Mouse (Mus musculus): ENCODE measurements around the gene Patl2. TPM values are rescaled to one million over a fixed set of nuclear protein-coding genes. Genes with fewer than 3 reads are reported as not detected.
"Not testable (repeated sequence)": the region's sequence is repeated elsewhere in the genome, so short reads cannot be mapped to it uniquely, and the experiment has no call there.

Gene Patl2
- under 1 TPM in 2 of 3 experiments, not detected in 1; 0.22 to 0.40 TPM for polyA plus RNA-seq (2017; shearing (Covaris generic))

GRCm38 (mm10) chr2:122186106-122186505 lies at the start of gene Patl2, which contains the start of gene Terb2:
Patl2 (minus strand) TSS chr2:122186189.
Terb2 (plus strand) TSS chr2:122186272.
- no peak for ATAC-seq

DNA sequence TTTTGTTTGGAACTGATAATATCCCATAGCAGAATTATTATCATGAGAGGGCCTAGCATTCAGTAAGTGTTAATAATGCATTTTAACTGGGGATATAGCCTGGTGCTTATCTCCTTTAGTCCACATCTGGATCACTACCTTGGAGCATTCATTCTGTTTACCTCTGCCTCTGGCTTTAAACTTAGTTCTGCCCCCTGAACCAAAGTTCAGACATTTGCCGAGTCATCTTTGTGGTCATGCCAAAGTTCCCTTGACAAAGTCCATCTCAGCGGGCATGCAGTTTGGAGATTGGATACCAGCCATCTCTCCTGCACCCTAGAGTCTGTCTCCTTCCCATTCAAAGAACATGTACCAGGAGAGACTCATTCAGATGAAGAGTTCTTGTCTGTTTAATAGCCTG lies 49.4 kb upstream of the Patl2 start:
- ATAC-seq: no peak

GRCm38 (mm10) chr2:122234611-122235288 lies 48.8 kb upstream of the Patl2 start, which contains the start of gene Sord:
Sord (plus strand) TSS chr2:122234749.
- ATAC-seq: peak; percentile 81

DNA sequence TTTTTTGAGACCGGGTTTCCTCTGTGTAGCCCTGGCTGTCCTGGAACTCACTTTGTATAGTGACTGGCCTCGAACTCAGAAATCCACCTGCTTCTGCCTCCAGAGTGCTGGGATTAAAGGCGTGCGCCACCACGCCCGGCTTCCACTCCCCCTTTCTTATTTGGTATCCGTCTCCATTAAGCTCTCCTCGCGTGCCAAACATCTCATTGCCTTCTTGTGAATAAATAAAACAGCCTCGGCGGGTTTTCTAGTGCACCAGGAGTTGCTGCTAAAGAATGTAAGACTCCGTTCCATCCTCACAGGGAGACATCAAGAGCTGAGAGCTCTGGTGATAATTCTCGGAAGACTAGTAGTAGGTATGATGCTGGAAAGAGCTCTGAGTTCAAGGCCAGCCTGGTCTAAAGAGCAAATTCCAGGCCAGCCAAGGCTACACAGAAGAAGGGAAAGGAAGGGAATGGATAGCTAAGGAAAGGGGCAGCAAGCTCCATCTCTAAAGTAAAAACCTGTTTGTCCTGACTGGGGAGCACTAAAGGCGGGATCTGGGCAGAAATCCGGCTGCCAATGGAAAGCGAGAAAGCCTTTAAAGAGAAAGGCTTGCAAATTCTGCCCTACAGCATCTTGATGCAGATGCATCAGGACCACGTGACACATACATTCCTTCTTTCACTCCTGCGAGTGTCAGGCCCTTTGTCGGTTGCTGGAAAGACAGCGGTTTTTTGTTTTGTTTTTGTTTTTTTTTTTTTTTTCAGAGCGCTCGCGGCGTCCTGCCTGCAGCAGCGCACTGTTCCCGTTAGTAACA lies 48.0 kb upstream of the Patl2 start:
- ATAC-seq: peak; percentile 50

DNA sequence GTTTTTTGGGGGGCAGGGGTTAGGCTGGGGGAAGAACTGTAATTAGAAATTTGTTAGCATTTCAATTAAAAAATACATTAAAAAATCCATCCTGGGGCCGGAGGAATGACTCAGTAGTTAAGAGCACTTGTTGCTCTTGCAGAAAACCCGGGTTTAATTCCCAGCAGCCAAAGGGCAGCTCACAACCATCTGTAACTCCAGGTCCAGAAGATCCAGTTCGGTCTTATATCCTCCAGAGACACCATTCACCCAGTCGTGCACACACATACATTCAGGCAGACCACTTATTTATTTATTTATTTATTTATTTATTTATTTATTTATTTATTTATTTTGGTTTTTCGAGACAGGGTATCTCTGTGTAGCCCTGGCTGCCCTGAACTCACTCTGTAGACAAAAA lies 47.4 kb upstream of the Patl2 start:
- ATAC-seq: no peak

GRCm38 (mm10) chr2:122231616-122232015 lies 45.6 kb upstream of the Patl2 start:
- ATAC-seq: no peak

- ATAC-seq: no peak
These were observed 44.4 kb upstream of the Patl2 start for GRCm38 (mm10) chr2:122230395-122230794.

DNA sequence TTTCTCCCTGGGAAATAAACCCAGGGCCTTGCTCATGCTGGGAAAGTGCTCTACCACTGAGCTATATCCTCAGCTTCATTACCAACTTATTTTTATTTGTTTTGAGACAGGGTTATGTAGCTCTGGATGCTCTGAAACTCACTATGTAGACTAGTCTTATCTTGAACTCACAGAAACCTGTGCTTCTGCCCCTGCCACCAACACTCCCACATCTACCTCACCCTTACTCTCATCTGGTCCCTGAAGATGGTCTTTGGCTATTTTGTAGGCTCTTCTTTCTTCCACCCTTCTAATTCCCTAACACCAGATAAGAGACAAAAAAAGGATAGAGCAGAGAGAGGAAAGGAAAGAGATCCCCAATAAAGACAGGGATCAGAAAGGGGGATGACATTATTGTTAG lies 37.7 kb upstream of the Patl2 start:
- ATAC-seq: no peak

DNA sequence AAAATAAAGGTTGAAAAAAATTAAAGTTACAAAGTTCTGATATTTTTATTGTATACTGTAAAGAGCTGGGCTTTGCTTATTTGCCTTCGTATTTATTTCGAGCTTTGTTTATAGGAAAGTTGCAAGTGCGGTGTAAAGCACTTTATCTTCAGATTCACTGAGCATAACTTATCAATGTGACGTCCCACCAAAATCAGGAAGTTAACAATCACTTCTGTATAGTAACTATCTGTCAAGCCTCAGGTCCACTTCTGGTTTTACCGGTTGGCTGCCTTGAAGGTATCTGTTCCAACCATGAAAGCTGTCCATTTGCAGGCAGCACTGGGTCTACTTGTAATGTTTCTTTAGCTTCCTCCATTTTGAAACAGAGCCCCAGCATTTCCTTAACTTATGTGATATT lies 36.3 kb upstream of the Patl2 start:
- no peak for ATAC-seq

DNA sequence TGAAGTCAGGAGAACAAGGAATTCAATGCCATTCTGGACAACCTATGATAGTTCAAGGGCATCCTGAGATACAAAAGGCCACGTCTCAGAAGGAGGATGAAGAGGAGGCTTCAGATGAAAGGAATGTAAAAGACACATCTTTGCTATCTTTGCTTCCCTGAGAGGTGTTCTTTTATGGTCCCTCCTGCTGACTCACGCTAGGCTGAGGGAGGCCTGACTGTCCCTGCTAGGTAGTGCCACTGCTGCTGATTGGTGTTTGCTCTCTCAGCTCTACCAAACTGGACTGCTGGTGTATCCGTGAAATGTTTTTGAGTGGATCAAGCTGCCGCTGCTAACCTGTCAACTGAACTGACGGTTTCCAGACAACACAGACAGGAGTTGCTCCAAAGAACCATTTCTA lies 35.8 kb upstream of the Patl2 start:
- no peak for ATAC-seq

DNA sequence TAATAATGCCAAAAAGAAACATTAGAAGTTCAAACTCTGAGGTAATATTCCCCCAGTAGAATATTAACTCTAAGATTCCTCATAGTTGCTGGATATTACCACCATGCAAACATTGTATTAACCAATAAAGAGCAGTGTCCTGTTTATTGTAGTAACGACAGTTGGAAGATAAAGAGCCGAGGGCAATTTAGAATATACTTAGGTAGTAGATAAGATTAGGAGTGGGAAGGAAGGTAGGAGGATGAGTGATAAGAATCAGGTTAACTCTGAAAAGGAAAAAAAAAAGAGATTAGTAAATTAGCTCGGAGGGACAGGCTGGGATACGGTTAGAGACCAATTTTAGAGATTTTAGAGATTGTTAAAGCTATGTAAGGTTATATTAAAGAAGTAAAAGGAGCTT lies 35.4 kb upstream of the Patl2 start:
- ATAC-seq: no peak

- ATAC-seq: no peak
These were observed 32.2 kb upstream of the Patl2 start for GRCm38 (mm10) chr2:122218234-122218633.

GRCm38 (mm10) chr2:122217075-122217474 lies 31.1 kb upstream of the Patl2 start:
- not testable (repeated sequence) for ATAC-seq

DNA sequence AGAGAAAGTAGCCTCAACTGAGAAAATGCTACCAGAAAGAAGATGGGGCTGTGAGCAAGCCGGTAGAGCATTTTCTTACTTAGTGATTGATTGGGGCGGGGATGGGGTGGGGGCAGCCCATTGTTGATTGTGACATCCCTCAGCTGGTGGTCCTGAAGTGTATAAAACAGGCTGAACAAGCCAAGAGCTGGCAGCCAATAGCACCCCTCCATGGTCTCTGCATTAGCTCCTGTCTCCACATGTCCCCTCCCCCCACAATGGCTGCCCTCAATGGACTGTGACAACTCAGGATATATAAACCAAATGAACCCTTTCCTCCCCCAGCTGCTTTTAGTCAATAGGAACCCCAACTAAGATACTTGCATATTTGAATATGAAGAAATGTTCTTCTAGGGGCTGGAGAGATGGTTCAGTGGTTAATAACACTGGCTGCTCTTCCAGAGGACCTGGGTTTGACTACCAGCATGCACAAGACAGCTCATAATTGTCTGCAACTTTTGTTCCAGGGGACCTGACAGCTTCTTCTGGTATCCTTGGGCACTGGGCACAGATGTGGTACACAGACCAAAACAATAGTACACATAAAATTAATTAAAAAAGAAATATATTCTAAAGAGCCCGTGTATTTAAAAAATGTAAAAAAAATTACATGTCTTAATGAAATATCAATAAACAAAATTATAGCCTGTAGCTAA lies 24.7 kb upstream of the Patl2 start:
- ATAC-seq: no peak

GRCm38 (mm10) chr2:122206440-122207107 lies 20.6 kb upstream of the Patl2 start:
- ATAC-seq: no peak

- no peak for ATAC-seq
These were observed 15.5 kb upstream of the Patl2 start for GRCm38 (mm10) chr2:122201501-122201900.

DNA sequence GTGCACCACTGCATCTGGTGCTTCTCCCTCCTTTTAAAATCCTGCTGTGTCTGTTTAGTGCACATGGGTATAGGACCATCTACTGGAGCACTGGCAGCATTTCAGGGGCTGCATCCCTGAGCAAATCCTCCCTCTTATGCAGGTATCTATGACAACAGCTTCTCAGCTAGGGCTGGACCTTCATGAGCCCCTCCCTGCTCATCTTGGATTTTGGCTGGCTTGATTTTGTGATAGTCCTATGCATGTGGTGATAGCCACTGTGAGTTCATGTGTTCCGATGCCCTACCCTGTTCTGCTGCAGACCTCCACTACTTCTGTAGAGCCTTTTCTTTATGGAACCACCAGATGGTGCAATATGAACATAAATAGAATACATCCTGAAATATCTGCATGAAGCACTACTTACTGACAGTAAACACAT lies 8.5 kb upstream of the Patl2 start:
- peak; percentile 64 for ATAC-seq

GRCm38 (mm10) chr2:122191849-122192248 lies 5.9 kb upstream of the Patl2 start:
- no peak for ATAC-seq

- ATAC-seq: no peak
These were observed 762 bp upstream of the Patl2 start for GRCm38 (mm10) chr2:122186751-122187150.

DNA sequence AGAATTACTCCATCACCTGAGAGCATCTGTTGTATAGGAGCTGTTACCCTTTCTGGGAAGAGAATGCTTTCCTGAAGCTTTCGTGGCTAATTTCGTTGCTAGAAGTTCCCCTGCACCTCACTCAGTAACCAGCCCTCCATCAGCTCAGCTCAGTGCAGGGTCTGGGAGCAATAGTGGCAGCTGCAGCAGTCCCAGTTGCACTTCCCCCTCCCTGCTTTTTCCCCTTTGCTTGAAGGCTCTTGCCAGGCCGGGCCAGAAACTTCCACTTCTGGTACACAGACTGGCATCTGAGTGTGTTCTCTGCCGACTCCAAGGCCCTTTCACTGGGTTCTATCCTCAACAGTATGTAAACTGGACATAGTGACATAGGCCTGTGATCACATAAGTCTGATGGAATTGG lies 903 bp downstream of the Patl2 start:
- no peak for ATAC-seq

DNA sequence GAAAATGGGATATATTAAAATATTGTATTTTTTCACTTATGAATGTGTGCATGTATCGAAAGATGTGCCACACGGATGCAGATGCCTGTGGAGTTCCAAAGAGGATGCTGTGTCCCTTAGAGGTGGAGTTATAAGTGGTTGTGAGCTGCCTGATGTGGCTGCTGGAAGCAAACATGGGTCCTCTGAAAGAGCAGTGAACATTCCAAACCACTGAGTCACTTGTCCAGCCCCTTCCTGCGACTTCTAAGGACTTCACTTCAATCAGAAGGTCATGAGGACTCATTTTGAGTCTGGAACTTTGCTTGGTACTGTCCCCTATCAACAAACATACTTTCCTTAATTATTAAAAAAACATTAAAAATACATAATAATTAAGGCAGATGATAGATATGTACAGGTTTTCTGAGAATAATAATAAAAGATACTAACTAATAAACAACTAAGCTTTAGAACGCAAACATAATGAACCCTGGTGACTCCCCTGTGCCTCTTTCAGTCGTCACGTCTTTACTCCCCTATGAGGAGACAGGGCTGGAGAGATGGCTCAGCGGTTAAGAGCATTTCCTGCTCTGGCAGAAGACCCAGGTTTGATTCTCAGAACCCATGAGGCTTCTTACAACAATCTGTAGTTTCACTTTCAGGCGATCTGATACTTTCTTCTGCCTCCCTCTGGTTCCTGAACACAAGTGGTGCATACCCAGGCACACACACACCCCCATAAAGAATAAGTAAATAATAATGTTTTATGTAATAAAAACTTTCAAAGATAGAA lies 5.8 kb downstream of the Patl2 start:
- ATAC-seq: peak; percentile 100

- ATAC-seq: no peak
These were observed 13.8 kb downstream of the Patl2 start for GRCm38 (mm10) chr2:122172188-122172587.

All from inflammation-experienced regulatory T-cells, adult 6 months (primary cell).